Mouse (Mus musculus) ES-E14 (cell line): ENCODE results near the gene Cxcr4.

Experiments used
- HCFC1 ChIP-seq: IDR thresholded peaks from 2 replicates; pipeline ENCODE4 v1.6.1; 2012; ENCODE audit warnings: low read length, inconsistent platforms, borderline replicate concordance; ENCODE audit not compliant: insufficient read depth
- MAFK ChIP-seq: IDR thresholded peaks from 2 replicates; pipeline ENCODE4 v1.6.1; 2014; ENCODE audit warnings: mild to moderate bottlenecking, low read depth, low read length, inconsistent platforms; ENCODE audit not compliant: insufficient read depth
- ZNF384 ChIP-seq: IDR thresholded peaks from 2 replicates; pipeline ENCODE4 v1.6.1; 2012; ENCODE audit warnings: low read depth, low read length, inconsistent platforms

- TF ChIP-seq MAFK = no peak
- TF ChIP-seq HCFC1 = no peak
- no peak for TF ChIP-seq ZNF384
Observed at GRCm38 (mm10) chr1:128561325-128561874, 30.7 kb downstream of the Cxcr4 start.
